Mouse (Mus musculus): ENCODE results near the gene Oxld1. TPM values are rescaled to one million over a fixed set of nuclear protein-coding genes. Genes with fewer than 3 reads are reported as not detected.
"Not testable (repeated sequence)": the region's sequence is repeated elsewhere in the genome, so short reads cannot be mapped to it uniquely, and the experiment has no call there.

Gene Oxld1
- polyA plus RNA-seq, 1 experiment from 2014 or later = 12.2 TPM

GRCm38 (mm10) chr11:120413621-120414020 is 44.2 kb downstream of the Oxld1 start:
- 95% methylated on average over 7 of the region's 10 CpGs for WGBS
- H3K36me3 ChIP-seq (replicated peaks; ENCODE audit: control insufficient read depth, insufficient read depth, low read depth, low read length) = peaks cover 22% of the 10 kb centered on the region
- not testable (repeated sequence) for ATAC-seq (replicated peaks; ENCODE audit: insufficient number of reproducible peaks, low FRiP score, low TSS enrichment, low read depth); H3K27ac ChIP-seq (replicated peaks; ENCODE audit: low read depth, low read length); H3K9me3 ChIP-seq (replicated peaks; ENCODE audit: control insufficient read depth, low read length); H3K4me1 ChIP-seq (ENCODE audit: control insufficient read depth, insufficient read depth, low read length); DNase-seq (ENCODE audit: low spot score); H3K27me3 ChIP-seq (ENCODE audit: control insufficient read depth, insufficient read depth, low read length); H3K4me3 ChIP-seq (ENCODE audit: low read depth, low read length); H3K9ac ChIP-seq (replicated peaks; ENCODE audit: low read length); H3K4me2 ChIP-seq (ENCODE audit: low read depth, low read length)

Other genes starting within 250 kb of the Oxld1 start
- 13.5 and 15.2 TPM in 2 replicates for gene Bahcc1, start 225.1 kb downstream of the Oxld1 start, polyA plus RNA-seq (2014; fragmentation: Nextera tagmentation; extraction: Ambion mirVana)
- 3,237 and 3,434 TPM in 2 replicates for gene Actg1, start 109.5 kb downstream of the Oxld1 start, polyA plus RNA-seq (2014; fragmentation: Nextera tagmentation; extraction: Ambion mirVana)
- gene Fscn2, start 96.5 kb downstream of the Oxld1 start, polyA plus RNA-seq (2014; fragmentation: Nextera tagmentation; extraction: Ambion mirVana) = 0.20 and 0.28 TPM in 2 replicates
- gene Faap100, start 79.3 kb downstream of the Oxld1 start, polyA plus RNA-seq (2014; fragmentation: Nextera tagmentation; extraction: Ambion mirVana) = 20.5 and 24.2 TPM in 2 replicates
- 42.5 and 44.2 TPM in 2 replicates for gene Nploc4, start 20.4 kb downstream of the Oxld1 start, polyA plus RNA-seq (2014; fragmentation: Nextera tagmentation; extraction: Ambion mirVana)
- 0.56 and 1.2 TPM in 2 replicates for gene Tspan10, start 15.4 kb downstream of the Oxld1 start, polyA plus RNA-seq (2014; fragmentation: Nextera tagmentation; extraction: Ambion mirVana)
- gene Pde6g, start 4.6 kb downstream of the Oxld1 start, polyA plus RNA-seq (2014; fragmentation: Nextera tagmentation; extraction: Ambion mirVana) = 0.48 TPM in 1 of 2 replicates, not detected in the other
- 26.7 and 28.5 TPM in 2 replicates for gene Ccdc137, start within 50 bp of the Oxld1 start, polyA plus RNA-seq (2014; fragmentation: Nextera tagmentation; extraction: Ambion mirVana)
- 52.3 and 60.5 TPM in 2 replicates for gene Arl16, start 9.5 kb upstream of the Oxld1 start, polyA plus RNA-seq (2014; fragmentation: Nextera tagmentation; extraction: Ambion mirVana)
- 161 and 162 TPM in 2 replicates for gene Mrpl12, start 26.5 kb upstream of the Oxld1 start, polyA plus RNA-seq (2014; fragmentation: Nextera tagmentation; extraction: Ambion mirVana)
- gene Slc25a10, start 33.8 kb upstream of the Oxld1 start, polyA plus RNA-seq (2014; fragmentation: Nextera tagmentation; extraction: Ambion mirVana) = 46.9 and 53.6 TPM in 2 replicates
- 0.43 and 0.91 TPM in 2 replicates for gene Gcgr, start 72.6 kb upstream of the Oxld1 start, polyA plus RNA-seq (2014; fragmentation: Nextera tagmentation; extraction: Ambion mirVana)
- gene Mcrip1, start 91.7 kb upstream of the Oxld1 start, polyA plus RNA-seq (2014; fragmentation: Nextera tagmentation; extraction: Ambion mirVana) = 223 and 249 TPM in 2 replicates
- gene Ppp1r27, start 93.1 kb upstream of the Oxld1 start, polyA plus RNA-seq (2014; fragmentation: Nextera tagmentation; extraction: Ambion mirVana) = not detected in 2 replicates
- 626 and 629 TPM in 2 replicates for gene P4hb, start 115.2 kb upstream of the Oxld1 start, polyA plus RNA-seq (2014; fragmentation: Nextera tagmentation; extraction: Ambion mirVana)
- gene Arhgdia, start 123.6 kb upstream of the Oxld1 start, polyA plus RNA-seq (2014; fragmentation: Nextera tagmentation; extraction: Ambion mirVana) = 511 and 567 TPM in 2 replicates
- gene Alyref, start 140.3 kb upstream of the Oxld1 start, polyA plus RNA-seq (2014; fragmentation: Nextera tagmentation; extraction: Ambion mirVana) = 748 and 893 TPM in 2 replicates
- gene Anapc11, start 140.4 kb upstream of the Oxld1 start, polyA plus RNA-seq (2014; fragmentation: Nextera tagmentation; extraction: Ambion mirVana) = 177 and 197 TPM in 2 replicates
- gene Npb, start 150.4 kb upstream of the Oxld1 start, polyA plus RNA-seq (2014; fragmentation: Nextera tagmentation; extraction: Ambion mirVana) = not detected in 2 replicates
- gene Pcyt2, start 159.9 kb upstream of the Oxld1 start, polyA plus RNA-seq (2014; fragmentation: Nextera tagmentation; extraction: Ambion mirVana) = 75.3 and 76.9 TPM in 2 replicates
- 20.7 and 20.8 TPM in 2 replicates for gene Sirt7, start 167.2 kb upstream of the Oxld1 start, polyA plus RNA-seq (2014; fragmentation: Nextera tagmentation; extraction: Ambion mirVana)
- gene Mafg, start 175.5 kb upstream of the Oxld1 start, polyA plus RNA-seq (2014; fragmentation: Nextera tagmentation; extraction: Ambion mirVana) = 16.7 and 18.1 TPM in 2 replicates
- 26.3 and 27.1 TPM in 2 replicates for gene Pycr1, start 185.7 kb upstream of the Oxld1 start, polyA plus RNA-seq (2014; fragmentation: Nextera tagmentation; extraction: Ambion mirVana)
- not detected in 2 replicates for gene Myadml2, start 190.1 kb upstream of the Oxld1 start, polyA plus RNA-seq (2014; fragmentation: Nextera tagmentation; extraction: Ambion mirVana)
- gene Notum, start 203.1 kb upstream of the Oxld1 start, polyA plus RNA-seq (2014; fragmentation: Nextera tagmentation; extraction: Ambion mirVana) = 2.5 and 3.2 TPM in 2 replicates
- 99.6 and 107 TPM in 2 replicates for gene Aspscr1, start 214.9 kb upstream of the Oxld1 start, polyA plus RNA-seq (2014; fragmentation: Nextera tagmentation; extraction: Ambion mirVana)

Measured in embryonic facial prominence, embryonic 11.5 days (tissue).